Mouse (Mus musculus) adrenal gland, adult (tissue): ENCODE results near the gene Zfhx3.
A peak's percentile ranks its signal among the peaks of the same experiment; 100 is the strongest.

Experiments used
- DNase-seq, 2 experiments: peaks; one replicate each; pipeline ENCODE4 v3.0.0; 2022 to 2023; ENCODE audit warnings: low spot score in 1 of 2; ENCODE audit not compliant: inconsistent age in 2 of 2

The Zfhx3 gene

GRCm38 (mm10) chr8:108778063-108778462 is 835.6 kb downstream of the Zfhx3 start:
- peak; percentile 59 to 80 for DNase-seq

GRCm38 (mm10) chr8:108778551-108778950 is 836.1 kb downstream of the Zfhx3 start:
- DNase-seq = peak; percentile 85 to 89

GRCm38 (mm10) chr8:108780766-108781165 is 838.3 kb downstream of the Zfhx3 start:
- DNase-seq = peak; percentile 63 to 81

GRCm38 (mm10) chr8:108781192-108781591 is 838.7 kb downstream of the Zfhx3 start:
- peak in 1 of 2 experiments; percentile 61 for DNase-seq

GRCm38 (mm10) chr8:108783155-108783554 is 840.7 kb downstream of the Zfhx3 start:
- DNase-seq = no peak

GRCm38 (mm10) chr8:108788156-108788761 is 845.8 kb downstream of the Zfhx3 start:
- no peak for DNase-seq

GRCm38 (mm10) chr8:108788762-108789157 is 846.3 kb downstream of the Zfhx3 start:
- no peak for DNase-seq

GRCm38 (mm10) chr8:108790559-108791293 is 848.3 kb downstream of the Zfhx3 start:
- DNase-seq = peak; percentile 74 to 91

GRCm38 (mm10) chr8:108796076-108796475 is 853.6 kb downstream of the Zfhx3 start:
- DNase-seq = peak; percentile 69 to 87

GRCm38 (mm10) chr8:108796882-108797281 is 854.4 kb downstream of the Zfhx3 start:
- peak in 1 of 2 experiments; percentile 81 for DNase-seq

- peak; percentile 97 to 98 for DNase-seq
Observed at GRCm38 (mm10) chr8:108798012-108798411, 855.6 kb downstream of the Zfhx3 start.

- DNase-seq = peak in 1 of 2 experiments; percentile 75
Observed at GRCm38 (mm10) chr8:108799250-108799649, 856.8 kb downstream of the Zfhx3 start.

- peak in 1 of 2 experiments; percentile 75 for DNase-seq
Observed at GRCm38 (mm10) chr8:108800357-108800756, 857.9 kb downstream of the Zfhx3 start.

GRCm38 (mm10) chr8:108803017-108803416 is 860.6 kb downstream of the Zfhx3 start:
- DNase-seq = no peak

- DNase-seq = no peak
Observed at GRCm38 (mm10) chr8:108811694-108812093, 869.2 kb downstream of the Zfhx3 start.

- DNase-seq = peak in 1 of 2 experiments; percentile 42
Observed at GRCm38 (mm10) chr8:108813375-108813774, 870.9 kb downstream of the Zfhx3 start.

- DNase-seq = peak in 1 of 2 experiments; percentile 43
Observed at GRCm38 (mm10) chr8:108819271-108819671, 876.8 kb downstream of the Zfhx3 start.

GRCm38 (mm10) chr8:108819826-108820225 is 877.4 kb downstream of the Zfhx3 start:
- no peak for DNase-seq

- DNase-seq = peak in 1 of 2 experiments; percentile 54
Observed at GRCm38 (mm10) chr8:108820634-108821033, 878.2 kb downstream of the Zfhx3 start.

- DNase-seq = peak; percentile 49 to 76
Observed at GRCm38 (mm10) chr8:108822841-108823266, 880.4 kb downstream of the Zfhx3 start.

GRCm38 (mm10) chr8:108824049-108824448 is 881.6 kb downstream of the Zfhx3 start:
- no peak for DNase-seq

GRCm38 (mm10) chr8:108826414-108826813 is 884.0 kb downstream of the Zfhx3 start:
- DNase-seq = no peak
